Mouse (Mus musculus) small intestine, adult 2 months (tissue): Measurements from ENCODE around the gene Riiad1. TPM values are rescaled to one million over a fixed set of nuclear protein-coding genes. Genes with fewer than 3 reads are reported as not detected.

ENCODE experiments used
- H3K27ac ChIP-seq: fragments of 200-500 bp; 2 replicates; pipeline ENCODE4 v1.5.1; 2012; ENCODE audit warnings: low read depth, low read length, control low read depth, inconsistent platforms; ENCODE audit not compliant: insufficient read depth
- H3K27me3 ChIP-seq: fragments of 200-500 bp; 2 replicates; pipeline ENCODE4 v1.6.1; 2012; ENCODE audit warnings: mild to moderate bottlenecking, moderate library complexity, low read length, inconsistent platforms; ENCODE audit not compliant: control insufficient read depth, insufficient read depth
- H3K36me3 ChIP-seq: fragments of 200-500 bp; 2 replicates; pipeline ENCODE4 v1.6.1; 2012; ENCODE audit warnings: mild to moderate bottlenecking, low read length, control low read depth, inconsistent platforms; ENCODE audit not compliant: control insufficient read depth, insufficient read depth
- H3K4me1 ChIP-seq: fragments of 200-500 bp; 2 replicates; pipeline ENCODE4 v1.6.1; 2012; ENCODE audit warnings: low read length, inconsistent platforms, mixed read lengths; ENCODE audit not compliant: control insufficient read depth, insufficient read depth, insufficient read length
- H3K4me3 ChIP-seq: fragments of 200-500 bp; 2 replicates; pipeline ENCODE4 v1.5.1; 2012; ENCODE audit warnings: low read depth, mild to moderate bottlenecking, control low read depth, inconsistent platforms, low read length, moderate library complexity
- CTCF ChIP-seq: fragments of 200-500 bp; IDR thresholded peaks from 2 replicates; pipeline ENCODE4 v1.5.1; 2012; ENCODE audit warnings: low read depth, mild to moderate bottlenecking, control low read depth, inconsistent platforms, low read length, moderate library complexity, mixed read lengths; ENCODE audit not compliant: insufficient replicate concordance, insufficient read length; ENCODE audit errors: extremely low read depth
- POLR2A ChIP-seq: fragments of 200-500 bp; IDR thresholded peaks from 2 replicates; pipeline ENCODE4 v1.6.1; 2012; ENCODE audit warnings: low read depth, mild to moderate bottlenecking, control low read depth, inconsistent platforms, low read length, moderate library complexity
- WGBS: fragments of 180-500 bp; shearing (Covaris S2); methylation state at CpG from one replicate; pipeline ENCODE4 v1.1.7; 2018; 5-methylcytosine and 5-hydroxymethylcytosine counted together
- polyA plus RNA-seq: library from polyadenylated mRNA; depleted of rRNA; stranded (reverse); fragments of >200 nt; gene quantifications from 2 replicates; pipeline ENCODE4 v1.2.3, GENCODE M21; 2012; rRNA removed

Riiad1 gene
- polyA plus RNA-seq = 0.23 TPM in 1 of 2 replicates, not detected in the other

DNA sequence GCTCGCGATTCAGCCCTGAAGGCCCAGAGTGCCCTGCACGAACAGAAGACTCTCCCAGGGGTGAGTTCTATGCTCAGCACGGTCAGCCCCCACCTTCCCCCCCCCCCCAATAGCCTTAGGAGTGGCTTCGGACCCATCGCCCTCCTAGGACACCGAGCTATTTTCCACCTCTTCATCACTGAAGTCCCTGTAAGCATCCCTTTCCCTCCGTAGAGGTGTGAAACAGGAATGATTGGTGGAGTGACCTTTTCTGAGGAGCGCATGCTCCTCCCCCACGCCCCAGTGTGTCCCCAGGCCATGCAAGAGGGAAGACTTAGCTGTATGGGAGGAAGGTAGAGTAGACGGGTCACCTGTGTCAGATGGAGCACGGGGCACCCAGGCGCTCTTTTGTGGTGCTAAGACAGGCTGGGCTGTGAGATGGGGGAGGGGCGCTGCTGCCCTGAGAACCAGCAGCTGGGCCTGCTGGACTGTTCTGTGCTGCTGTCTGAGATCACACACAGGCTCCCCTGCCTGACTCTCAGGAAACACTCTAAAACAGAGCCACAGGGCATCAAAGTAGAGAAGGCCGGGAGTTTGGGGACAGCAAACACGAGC lies at the start of gene Riiad1:
TSS of gene Riiad1 (minus strand) at position 51 of the 594 bp plus-strand sequence.
- Histone ChIP-seq H3K4me1 (peaks cover 17% of the 10 kb centered on the region; the same call in 1 of the 2 replicates), H3K27ac (no peak within 1 kb of the TSS), H3K4me3 (no peak within 1 kb of the TSS), H3K36me3 (no peaks in the 10 kb centered on the region), H3K27me3 (peaks cover 3% of the 10 kb centered on the region; the same call in 1 of the 2 replicates)
- WGBS = 29% methylated on average over 16 of the region's 16 CpGs
- no peak for TF ChIP-seq POLR2A
- no peak for TF ChIP-seq CTCF

DNA sequence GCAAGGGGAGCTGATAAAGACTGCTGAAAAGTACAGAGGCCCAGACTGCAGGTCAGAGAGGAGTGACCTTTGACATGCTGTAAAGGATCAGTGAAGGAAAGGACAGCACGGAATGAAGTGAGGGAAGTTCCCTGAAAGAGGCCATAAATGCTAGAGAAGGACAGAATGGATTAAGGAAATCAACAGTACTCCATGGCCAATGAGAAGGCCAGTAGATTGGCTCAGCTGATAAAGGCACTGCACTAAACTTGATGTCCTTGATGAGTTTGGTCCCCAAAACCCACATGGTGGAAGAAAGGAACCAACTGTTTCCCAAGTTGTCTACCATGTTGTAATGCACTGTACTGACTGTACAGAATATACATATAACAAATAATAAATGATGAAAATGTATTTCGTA lies 46.6 kb upstream of the Riiad1 start:
- Histone ChIP-seq H3K27ac (no peak overlapping the region), H3K4me1 (no peaks in the 10 kb centered on the region), H3K4me3 (no peak overlapping the region), H3K27me3 (no peaks in the 10 kb centered on the region), H3K36me3 (peaks cover 25% of the 10 kb centered on the region)
- WGBS = 57% methylated on average over 2 of the region's 2 CpGs
- TF ChIP-seq POLR2A (no peak), CTCF (no peak)

DNA sequence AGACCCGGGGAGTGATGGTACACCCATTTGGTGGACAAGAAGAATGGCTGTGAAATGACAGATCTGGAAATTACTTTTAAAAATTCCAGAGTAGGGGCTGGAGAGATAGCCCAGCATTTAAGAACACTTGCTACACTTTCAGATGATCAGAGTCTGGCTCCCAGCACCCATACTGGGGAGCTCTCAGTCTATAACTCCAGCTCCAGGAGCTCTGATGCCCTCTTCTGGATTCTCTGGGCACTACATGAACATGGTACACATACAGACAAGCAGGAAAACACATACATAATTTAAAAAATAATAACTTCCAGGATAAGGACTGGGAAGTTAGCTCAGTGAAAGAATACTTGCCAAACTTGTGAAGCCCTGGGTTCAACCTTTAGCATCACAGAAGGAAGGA lies 26.5 kb upstream of the Riiad1 start:
- 100% methylated on average over 1 of the region's 1 CpGs for WGBS
- H3K27me3 ChIP-seq = no peaks in the 10 kb centered on the region
- H3K4me1 ChIP-seq = no peaks in the 10 kb centered on the region
- no peak overlapping the region for H3K27ac ChIP-seq
- H3K36me3 ChIP-seq = peaks cover 28% of the 10 kb centered on the region
- TF ChIP-seq POLR2A = no peak
- peak; percentile 12; the same call in 1 of the 2 replicates for TF ChIP-seq CTCF
- H3K4me3 ChIP-seq = no peak overlapping the region

DNA sequence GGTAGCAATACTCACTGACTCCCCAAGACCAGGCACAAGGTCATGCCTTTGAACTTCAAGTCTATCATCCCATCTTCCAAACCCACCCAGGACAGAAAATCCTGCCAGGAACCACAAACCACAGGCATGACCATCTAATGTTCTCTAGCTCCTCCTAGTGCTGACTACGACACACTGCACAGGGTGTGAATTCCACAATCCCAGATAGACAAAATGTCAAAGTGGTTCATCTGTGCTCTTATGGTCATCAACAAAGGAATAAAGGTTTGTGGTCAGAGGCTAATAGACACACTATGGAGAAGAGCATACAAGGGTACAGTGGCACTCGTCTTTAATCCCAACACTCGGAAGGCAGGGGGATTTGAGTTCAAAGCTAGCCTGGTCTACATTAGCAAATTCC lies 22.1 kb upstream of the Riiad1 start:
- Histone ChIP-seq H3K27ac (no peak overlapping the region), H3K4me3 (no peak overlapping the region), H3K4me1 (no peaks in the 10 kb centered on the region), H3K36me3 (peaks cover 19% of the 10 kb centered on the region), H3K27me3 (no peaks in the 10 kb centered on the region)
- 75% methylated on average over 3 of the region's 3 CpGs for WGBS
- TF ChIP-seq POLR2A (no peak), CTCF (peak; percentile 9; the same call in 1 of the 2 replicates)

DNA sequence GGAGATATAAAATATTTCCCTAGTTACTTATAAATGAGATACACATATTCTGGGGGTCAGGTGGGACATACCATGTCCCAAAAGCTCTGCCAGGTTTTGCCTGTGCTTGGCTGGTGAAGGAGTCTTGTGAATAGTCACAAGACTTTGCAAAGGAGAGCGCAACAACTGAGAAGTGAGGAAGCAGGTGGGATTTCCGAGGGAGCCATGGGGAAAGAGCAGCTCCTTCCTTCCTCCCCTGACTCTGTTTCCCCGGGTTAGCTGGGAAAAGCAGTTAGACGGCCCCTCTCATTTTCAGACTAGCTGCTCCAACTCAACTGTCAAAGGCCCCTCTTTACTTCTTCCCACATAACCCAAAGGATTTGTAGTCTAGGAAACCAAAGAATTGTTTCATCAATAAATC lies 17.0 kb upstream of the Riiad1 start:
- H3K36me3 ChIP-seq = peaks cover 22% of the 10 kb centered on the region
- H3K4me1 ChIP-seq = no peaks in the 10 kb centered on the region
- no peak for TF ChIP-seq CTCF
- TF ChIP-seq POLR2A = no peak
- no peak overlapping the region for H3K27ac ChIP-seq
- H3K4me3 ChIP-seq = no peak overlapping the region
- WGBS = 89% methylated on average over 4 of the region's 4 CpGs
- no peaks in the 10 kb centered on the region for H3K27me3 ChIP-seq

DNA sequence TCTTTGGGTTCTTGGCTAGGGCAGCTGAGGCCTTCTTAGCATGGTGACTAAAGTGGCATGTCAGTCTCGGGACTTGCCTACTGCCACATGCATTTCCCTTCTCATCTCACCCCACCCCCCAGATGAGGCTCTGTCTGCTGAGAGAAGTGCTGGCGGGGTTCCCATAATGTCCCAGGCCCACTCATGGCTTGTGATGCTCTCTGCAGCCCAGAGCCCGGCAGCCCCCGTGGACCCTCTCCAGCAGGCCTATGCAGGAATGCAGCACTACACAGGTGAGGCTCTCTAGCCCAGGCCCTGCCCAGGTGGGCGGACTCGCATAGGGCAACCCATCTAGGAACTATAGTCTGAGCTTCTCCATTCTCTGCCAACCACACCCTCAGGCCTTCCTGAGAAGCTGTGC lies 7.4 kb upstream of the Riiad1 start:
- no peaks in the 10 kb centered on the region for H3K27me3 ChIP-seq
- no peak overlapping the region for H3K4me3 ChIP-seq
- TF ChIP-seq POLR2A (no peak), CTCF (no peak)
- H3K4me1 ChIP-seq = peaks cover 5% of the 10 kb centered on the region; the same call in 1 of the 2 replicates
- H3K36me3 ChIP-seq = no peaks in the 10 kb centered on the region
- H3K27ac ChIP-seq = no peak overlapping the region
- 65% methylated on average over 6 of the region's 6 CpGs for WGBS

DNA sequence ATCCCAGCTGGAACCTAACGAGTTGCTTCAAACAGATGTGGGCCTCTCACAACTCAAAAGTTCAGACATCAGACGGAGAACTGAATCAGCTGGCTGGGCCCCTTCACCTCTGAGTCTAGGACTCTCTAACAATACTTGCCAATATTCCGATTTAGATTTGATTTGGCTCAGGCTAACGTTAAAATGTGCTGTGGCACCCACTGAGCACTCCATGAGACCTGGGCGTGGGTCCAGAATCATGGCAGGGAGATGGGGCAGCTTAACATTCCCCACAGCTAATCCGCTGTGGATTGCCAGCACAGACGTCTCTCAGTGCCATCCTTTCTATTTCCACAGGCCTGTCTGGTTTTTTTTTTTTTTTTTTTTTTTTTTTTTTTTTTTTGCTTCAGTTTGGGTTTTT lies 5.8 kb upstream of the Riiad1 start:
- WGBS = 72% methylated on average over 7 of the region's 7 CpGs
- no peak for TF ChIP-seq POLR2A
- no peak for TF ChIP-seq CTCF
- H3K27me3 ChIP-seq = no peaks in the 10 kb centered on the region
- H3K4me1 ChIP-seq = peaks cover 7% of the 10 kb centered on the region; the same call in 1 of the 2 replicates
- H3K36me3 ChIP-seq = no peaks in the 10 kb centered on the region
- no peak overlapping the region for H3K4me3 ChIP-seq
- H3K27ac ChIP-seq = no peak overlapping the region
